Mouse (Mus musculus) frontal cortex, adult 2 months (tissue): ENCODE measurements around the gene Rbm7. TPM values are rescaled to one million over a fixed set of nuclear protein-coding genes. Genes with fewer than 3 reads are reported as not detected.
"Not testable (repeated sequence)": the region's sequence is repeated elsewhere in the genome, so short reads cannot be mapped to it uniquely, and the experiment has no call there.

ENCODE experiments used
- DNase-seq, 2 experiments: peaks; one replicate each; pipeline ENCODE4 v3.0.0; 2022; ENCODE audit warnings: low spot score in 1 of 2; ENCODE audit errors: extremely low spot score in 1 of 2
- polyA plus RNA-seq: library from polyadenylated mRNA; depleted of rRNA; stranded (reverse); fragments of >200 nt; gene quantifications from 2 replicates; pipeline ENCODE4 v1.2.3, GENCODE M21; 2012

The Rbm7 gene
- polyA plus RNA-seq, 1 experiment, result 36.4 TPM

DNA sequence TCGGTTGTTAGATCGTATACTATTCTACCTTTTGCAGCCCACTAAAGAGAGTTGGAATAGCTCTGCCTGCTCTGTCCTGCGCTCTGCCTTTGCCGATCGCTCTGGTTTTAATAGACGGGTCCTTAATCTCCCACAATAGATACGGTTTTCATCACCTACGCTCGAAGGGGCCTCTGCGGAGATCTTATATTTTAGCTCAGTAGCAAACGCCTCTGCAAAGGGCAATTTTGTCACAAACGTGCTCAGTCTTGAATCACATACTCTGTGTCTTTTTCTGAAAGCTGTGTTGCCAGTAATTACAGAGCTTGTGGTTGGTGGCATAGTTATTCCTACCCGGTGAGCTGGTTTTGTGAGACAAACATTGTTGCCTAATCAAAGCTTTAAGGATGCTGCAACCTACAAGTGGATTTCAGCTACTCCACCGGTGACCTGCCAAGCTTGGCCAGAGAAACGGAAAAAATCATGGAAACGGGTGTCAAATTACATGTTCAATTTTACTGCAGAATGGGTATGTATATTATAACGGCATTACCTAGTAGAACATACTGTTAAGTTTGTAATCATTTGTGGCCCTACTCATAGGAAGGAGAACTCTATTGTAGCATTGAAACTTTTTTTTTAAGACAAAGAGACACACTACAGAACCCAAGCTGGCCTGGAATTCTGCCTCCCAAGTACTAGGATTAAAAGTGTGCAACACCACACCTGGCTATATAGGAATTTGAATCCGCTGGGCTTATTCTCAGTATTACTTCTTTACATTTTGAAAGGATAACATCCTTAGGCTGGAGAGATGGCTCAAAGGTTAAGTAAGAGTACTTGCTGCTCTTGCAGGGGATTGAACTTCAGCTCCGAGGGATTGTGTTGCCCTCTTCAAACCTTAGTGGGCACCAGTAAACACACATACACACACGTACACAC is 13.6 kb downstream of the Rbm7 start:
- DNase-seq, result peak in 1 of 2 experiments; percentile 14

DNA sequence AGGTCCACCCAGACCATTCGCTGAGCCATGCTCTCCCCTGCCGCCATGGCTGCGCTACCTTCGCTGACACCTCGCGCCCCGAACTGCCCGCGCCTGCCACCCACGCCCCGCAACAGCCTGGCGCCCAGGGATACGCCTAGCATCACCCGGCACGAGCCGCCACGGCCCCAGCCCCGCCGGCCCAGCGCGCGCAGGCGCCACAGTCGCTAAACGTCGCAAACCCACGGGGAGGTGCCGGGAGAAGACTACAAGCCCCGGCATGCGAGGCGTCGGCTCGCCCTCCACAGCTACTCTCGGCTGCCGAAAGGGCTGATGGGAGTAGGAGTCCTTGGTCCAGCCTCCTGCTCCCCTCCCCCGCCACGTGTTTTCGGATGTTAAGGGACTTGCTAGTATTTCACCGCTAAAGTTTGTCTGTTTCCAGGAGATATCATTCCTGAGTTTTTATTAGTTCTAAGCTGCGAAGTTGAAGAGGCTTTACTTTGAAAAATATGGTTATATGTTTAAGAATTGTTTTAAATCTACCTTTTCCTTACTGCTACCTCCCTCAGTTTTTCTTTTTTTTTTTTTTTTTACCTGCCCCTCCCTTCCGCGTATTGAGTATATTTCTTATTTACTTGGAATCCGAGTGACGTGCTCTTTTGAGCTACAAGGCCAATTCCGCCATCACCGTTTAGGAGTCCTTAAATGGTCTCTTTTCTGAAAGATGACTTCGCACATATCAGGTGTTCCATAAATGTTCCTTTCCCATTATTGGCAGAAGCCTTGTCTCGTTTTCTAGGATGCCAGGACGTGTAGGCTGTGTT is 14.5 kb downstream of the Rbm7 start, which contains the start of gene Rexo2:
Rexo2 (minus strand) TSS at position 213 of the 803 bp plus-strand sequence.
- DNase-seq, result peak; percentile 92 to 97

- DNase-seq, result peak in 1 of 2 experiments; percentile 13
These were observed 15.2 kb downstream of the Rbm7 start for GRCm38 (mm10) chr9:48479838-48480410.

- no peak for DNase-seq
These were observed 16.3 kb downstream of the Rbm7 start for GRCm38 (mm10) chr9:48478808-48479207.

GRCm38 (mm10) chr9:48476236-48477165 is 18.6 kb downstream of the Rbm7 start:
- DNase-seq, result no peak

DNA sequence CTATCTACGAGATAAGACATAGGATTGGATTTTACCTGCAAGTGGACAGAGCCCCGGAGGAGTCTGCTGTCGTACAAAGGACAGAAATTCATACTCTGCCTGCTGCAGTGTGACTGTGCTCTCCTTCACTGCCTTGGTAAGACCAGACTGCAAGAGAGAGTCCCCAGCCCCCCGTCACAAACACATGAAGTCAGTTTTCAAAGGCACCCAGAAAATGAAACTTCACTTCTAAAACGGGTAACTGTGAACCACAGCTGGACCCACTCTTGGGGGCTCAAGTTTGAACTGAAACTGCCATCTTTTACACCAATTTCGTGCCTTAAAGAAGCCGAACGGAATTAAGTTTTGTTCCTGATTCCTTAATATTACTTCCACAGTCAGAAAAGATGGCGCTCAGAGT is 20.7 kb downstream of the Rbm7 start:
- no peak for DNase-seq

GRCm38 (mm10) chr9:48473131-48473530 is 22.0 kb downstream of the Rbm7 start:
- DNase-seq, result peak in 1 of 2 experiments; percentile 56

- DNase-seq, result peak; percentile 61 to 66
These were observed 22.6 kb downstream of the Rbm7 start for GRCm38 (mm10) chr9:48472441-48473025.

DNA sequence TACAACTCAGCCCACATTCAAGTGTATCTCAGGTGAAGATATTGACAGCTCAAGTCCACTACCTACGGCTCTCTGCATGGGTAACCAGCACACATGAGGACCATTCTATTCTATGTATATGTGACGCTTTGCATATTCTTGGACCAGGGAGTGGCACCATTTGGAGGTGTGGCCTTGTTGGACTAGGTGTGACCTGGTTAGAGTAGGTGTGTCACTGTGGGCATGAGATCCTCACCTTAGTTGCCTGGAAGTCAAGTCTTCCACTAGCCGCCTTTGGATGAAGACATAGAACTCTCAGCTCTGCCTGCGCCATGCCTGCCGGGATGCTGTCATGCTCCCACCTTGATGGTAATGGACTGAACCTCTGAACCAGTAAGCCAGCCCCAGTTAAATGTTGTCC is 27.6 kb downstream of the Rbm7 start:
- DNase-seq, result not testable (repeated sequence)

DNA sequence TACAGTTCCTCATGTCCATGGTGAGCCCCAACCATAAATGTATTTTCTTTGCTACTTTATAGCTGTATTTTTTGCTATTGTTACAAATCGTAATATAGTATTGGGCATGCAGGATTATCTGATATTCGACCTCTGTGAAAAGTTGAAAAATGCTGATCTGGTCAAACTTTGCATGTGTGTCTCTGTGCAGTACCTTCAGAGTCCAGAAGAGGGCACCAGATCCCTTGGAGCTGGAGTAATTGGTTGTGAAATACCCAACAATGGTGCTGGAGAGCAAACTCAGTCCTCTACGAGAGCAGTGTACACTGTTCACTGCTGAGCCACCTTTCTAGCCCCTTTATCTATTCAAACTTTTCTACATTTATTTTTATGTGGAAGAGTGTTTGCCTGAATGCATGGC is 28.3 kb downstream of the Rbm7 start:
- DNase-seq, result peak in 1 of 2 experiments; percentile 78

DNA sequence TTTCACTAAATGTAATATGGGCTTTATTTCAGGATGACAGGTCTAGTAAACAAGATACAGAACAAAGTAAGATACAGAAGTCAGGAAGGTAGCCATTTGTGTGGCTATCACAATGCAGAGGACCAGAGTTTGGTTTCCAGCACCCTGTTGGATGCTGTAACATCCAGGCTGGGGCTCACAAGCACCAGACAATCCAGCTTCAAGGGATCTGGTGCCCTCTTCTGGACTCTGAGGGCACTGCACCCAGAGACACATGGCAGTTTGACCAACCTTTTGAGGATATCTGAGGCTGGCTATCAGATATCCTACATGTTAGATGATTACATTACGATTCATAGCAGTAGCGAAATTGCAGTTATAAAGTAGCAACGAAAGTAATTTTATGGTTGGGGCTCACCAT is 29.4 kb downstream of the Rbm7 start:
- no peak for DNase-seq

GRCm38 (mm10) chr9:48461545-48461944 is 33.6 kb downstream of the Rbm7 start:
- DNase-seq, result no peak

- no peak for DNase-seq
These were observed 34.4 kb downstream of the Rbm7 start for GRCm38 (mm10) chr9:48460720-48461119.

GRCm38 (mm10) chr9:48459391-48459790 is 35.7 kb downstream of the Rbm7 start:
- no peak for DNase-seq

GRCm38 (mm10) chr9:48458879-48459278 is 36.2 kb downstream of the Rbm7 start:
- no peak for DNase-seq

GRCm38 (mm10) chr9:48455961-48456360 is 39.1 kb downstream of the Rbm7 start:
- no peak for DNase-seq

DNA sequence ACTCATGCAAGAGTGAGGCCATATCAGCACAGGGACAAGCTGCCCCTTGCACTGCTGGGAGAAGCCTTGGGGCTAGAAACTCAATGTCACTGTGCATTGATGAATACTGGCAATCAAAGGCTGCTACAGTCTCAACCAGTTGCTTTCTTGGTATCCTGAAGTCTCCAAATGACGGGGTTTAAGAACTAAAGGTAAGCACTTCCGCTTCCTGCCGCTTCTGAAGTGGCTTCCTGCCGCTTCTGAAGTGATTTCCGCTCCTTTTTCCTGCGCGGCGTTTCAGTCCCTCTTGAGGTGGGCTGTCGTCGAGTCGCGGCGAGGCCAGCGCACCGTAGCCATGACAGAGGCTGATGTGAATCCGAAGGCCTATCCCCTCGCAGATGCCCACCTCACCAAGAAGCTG is 45.0 kb downstream of the Rbm7 start:
- DNase-seq, result no peak

DNA sequence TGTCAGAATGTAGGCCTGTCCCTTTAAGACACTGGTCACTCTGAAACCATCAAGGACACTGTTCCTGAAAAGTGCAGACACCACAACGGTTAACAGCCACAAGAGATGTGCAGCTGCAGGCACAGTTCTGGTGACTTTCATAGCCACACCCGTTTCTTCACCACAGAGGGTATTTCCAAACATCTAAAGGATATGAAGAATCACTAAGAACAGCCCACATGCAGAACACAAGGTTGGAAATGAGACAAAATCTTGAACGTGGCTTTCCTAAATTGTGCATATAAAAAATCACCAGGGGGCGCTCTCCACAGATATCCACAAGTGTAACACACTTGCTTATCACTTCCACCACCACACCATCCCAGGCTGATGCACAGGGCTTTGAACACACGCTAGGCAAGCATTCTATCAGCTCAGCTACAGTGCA is 47.3 kb downstream of the Rbm7 start:
- peak in 1 of 2 experiments; percentile 52 for DNase-seq

GRCm38 (mm10) chr9:48444821-48445220 is 50.3 kb downstream of the Rbm7 start:
- no peak for DNase-seq
